Mouse (Mus musculus) neural tube, embryonic 12.5 days (tissue): ENCODE measurements at regions not wholly inside any gene's neighbourhood (a gene's known extent, or its start where the extent isn't known, plus 50 kb on each side); places are given as distances from the start of the nearest gene placed in this dataset.

Source experiments
- ATAC-seq: fragments of 200-750 bp; cut with Nextera tagmentation; 2 replicates; pipeline ENCODE4 v1.8.0; 2017; ENCODE audit warnings: low read depth, mild to moderate bottlenecking, moderate TSS enrichment, moderate library complexity; ENCODE audit not compliant: low FRiP score
- H3K27ac ChIP-seq: fragments of 300-500 bp; sonication (generic); 2 replicates; pipeline ENCODE4 v1.5.1; 2016
- H3K27me3 ChIP-seq: fragments of 300-500 bp; sonication (generic); replicated peaks from 2 replicates; pipeline ENCODE4 v1.6.1; 2016; ENCODE audit warnings: mild to moderate bottlenecking
- H3K36me3 ChIP-seq: fragments of 300-500 bp; sonication (generic); 2 replicates; pipeline ENCODE4 v1.6.1; 2016; ENCODE audit warnings: mild to moderate bottlenecking
- H3K4me1 ChIP-seq: fragments of 300-500 bp; sonication (generic); 2 replicates; pipeline ENCODE4 v1.6.1; 2016
- H3K4me2 ChIP-seq: fragments of 300-500 bp; sonication (generic); replicated peaks from 2 replicates; pipeline ENCODE4 v1.6.1; 2016; ENCODE audit warnings: mild to moderate bottlenecking
- H3K4me3 ChIP-seq: fragments of 300-500 bp; sonication (generic); 2 replicates; pipeline ENCODE4 v1.5.1; 2016
- H3K9ac ChIP-seq: fragments of 300-500 bp; sonication (generic); 2 replicates; pipeline ENCODE4 v1.6.1; 2016; ENCODE audit warnings: mild to moderate bottlenecking
- H3K9me3 ChIP-seq: fragments of 300-500 bp; sonication (generic); 2 replicates; pipeline ENCODE4 v1.6.1; 2016; ENCODE audit warnings: mild to moderate bottlenecking
- WGBS: fragments of 180-500 bp; shearing (Covaris S2); methylation state at CpG from one replicate; pipeline ENCODE4 v1.1.7; 2016; 5-methylcytosine and 5-hydroxymethylcytosine counted together

DNA sequence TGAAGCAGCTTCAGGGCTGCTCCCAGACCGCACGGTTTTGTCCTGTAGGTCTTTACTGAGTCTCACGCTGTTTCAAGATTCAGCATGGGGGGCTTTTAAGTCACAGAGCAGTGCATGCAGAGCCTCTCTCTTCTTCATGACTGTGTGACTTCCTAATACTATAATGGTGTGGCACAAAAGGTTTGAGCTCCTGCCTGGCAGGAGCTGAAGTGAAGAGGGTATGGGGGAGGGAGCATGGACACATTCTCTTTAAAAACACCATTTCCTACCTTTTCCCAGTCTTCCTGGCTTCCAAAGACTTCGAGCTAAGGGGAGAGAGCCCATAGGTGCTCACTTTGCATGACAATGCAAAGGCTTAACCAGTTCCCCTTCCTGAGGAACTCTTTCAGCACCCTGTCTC lies 934.9 kb upstream of the Gm5150 start:
- no peaks in the 10 kb centered on the region for H3K9me3 ChIP-seq
- no peaks in the 10 kb centered on the region; the same call in 1 of the 2 replicates for H3K4me1 ChIP-seq
- 4% methylated on average over 4 of the region's 4 CpGs for WGBS
- peak overlapping the region; percentile 54; the same call in 1 of the 2 replicates for H3K27ac ChIP-seq
- no peak overlapping the region for H3K4me3 ChIP-seq
- H3K36me3 ChIP-seq = no peaks in the 10 kb centered on the region
- H3K9ac ChIP-seq = no peak overlapping the region
- H3K27me3 ChIP-seq = no peaks in the 10 kb centered on the region
- ATAC-seq = no peak
- H3K4me2 ChIP-seq = no peak overlapping the region

DNA sequence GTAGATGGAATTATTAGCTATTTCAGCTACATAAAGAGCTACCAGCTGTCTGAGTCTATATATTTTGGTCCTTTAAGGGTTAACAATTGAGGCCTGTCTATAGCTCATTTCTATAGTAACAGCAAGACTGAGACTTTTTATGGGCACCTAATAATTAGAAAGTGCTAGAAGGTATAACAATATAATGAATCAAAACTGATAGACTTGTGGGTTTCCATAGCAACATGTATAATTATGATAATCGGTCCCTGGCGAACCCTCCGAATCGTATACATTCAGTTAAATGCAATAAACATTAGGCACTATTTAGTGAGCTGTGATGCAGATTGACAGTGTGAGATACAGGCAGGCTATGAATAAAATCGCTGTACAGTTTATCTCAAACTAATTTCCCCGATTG lies 933.3 kb upstream of the Gm5150 start:
- Histone ChIP-seq H3K4me3 (no peak overlapping the region), H3K27me3 (no peaks in the 10 kb centered on the region), H3K4me1 (no peaks in the 10 kb centered on the region; the same call in 1 of the 2 replicates), H3K4me2 (no peak overlapping the region), H3K9me3 (no peaks in the 10 kb centered on the region), H3K27ac (no peak overlapping the region), H3K36me3 (no peaks in the 10 kb centered on the region), H3K9ac (no peak overlapping the region)
- peak; percentile 67 for ATAC-seq
- 56% methylated on average over 6 of the region's 6 CpGs for WGBS

DNA sequence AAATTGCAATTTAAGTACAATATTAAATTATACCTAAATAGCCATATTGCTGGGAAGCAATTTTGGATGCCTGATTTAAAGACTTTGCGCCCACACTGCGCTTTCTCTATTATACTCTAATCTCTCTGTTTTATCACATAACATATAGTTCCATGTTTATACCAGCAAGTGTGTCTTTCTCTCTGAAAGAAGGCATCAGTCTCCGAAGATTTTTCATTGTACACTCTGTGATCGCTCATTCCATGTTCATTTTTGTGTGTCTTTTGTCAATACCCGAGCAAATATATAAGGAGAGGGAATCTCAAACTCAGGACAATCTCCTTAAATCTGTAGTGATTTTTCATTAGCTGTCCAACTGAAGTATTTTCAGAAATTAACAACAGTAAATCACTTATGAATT lies 932.9 kb upstream of the Gm5150 start:
- peak overlapping the region; percentile 31; the same call in 1 of the 2 replicates for H3K4me2 ChIP-seq
- 79% methylated on average over 5 of the region's 5 CpGs for WGBS
- no peak overlapping the region for H3K9ac ChIP-seq
- no peaks in the 10 kb centered on the region for H3K9me3 ChIP-seq
- H3K27ac ChIP-seq = peak overlapping the region; percentile 68; the same call in 1 of the 2 replicates
- no peaks in the 10 kb centered on the region; the same call in 1 of the 2 replicates for H3K4me1 ChIP-seq
- no peaks in the 10 kb centered on the region for H3K27me3 ChIP-seq
- no peak overlapping the region for H3K4me3 ChIP-seq
- ATAC-seq = peak; percentile 30; the same call in 1 of the 2 replicates
- H3K36me3 ChIP-seq = no peaks in the 10 kb centered on the region

DNA sequence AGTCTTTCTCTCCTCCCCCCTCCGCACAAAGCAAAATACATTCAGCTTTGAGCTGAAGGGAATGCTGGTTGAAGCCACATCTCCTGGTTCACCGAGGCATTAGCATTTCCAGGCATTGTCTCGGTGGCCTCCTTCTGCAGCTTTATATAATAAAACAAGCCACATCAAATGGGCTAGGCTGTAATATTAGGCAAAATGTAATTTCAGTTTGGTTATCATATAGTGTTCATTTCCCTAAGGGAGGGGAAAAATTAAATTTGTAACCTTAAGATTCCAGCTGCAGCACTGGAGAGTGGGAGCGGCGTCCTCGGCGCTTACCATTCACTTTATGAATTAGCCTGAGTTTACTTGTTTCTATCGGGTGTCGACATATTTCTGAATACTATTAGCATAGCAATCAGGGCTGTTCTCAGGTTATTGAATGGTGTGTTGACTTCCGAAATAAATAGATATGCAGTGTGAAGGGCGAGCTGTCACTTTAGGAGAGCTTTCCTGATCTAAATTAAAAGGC lies 932.3 kb upstream of the Gm5150 start:
- peak overlapping the region; percentile 68 for H3K27ac ChIP-seq
- H3K4me2 ChIP-seq = peak overlapping the region; percentile 31
- no peaks in the 10 kb centered on the region for H3K27me3 ChIP-seq
- no peaks in the 10 kb centered on the region; the same call in 1 of the 2 replicates for H3K4me1 ChIP-seq
- no peaks in the 10 kb centered on the region for H3K36me3 ChIP-seq
- H3K9me3 ChIP-seq = no peaks in the 10 kb centered on the region
- WGBS = 40% methylated on average over 11 of the region's 11 CpGs
- ATAC-seq = peak; percentile 54
- H3K4me3 ChIP-seq = no peak overlapping the region
- no peak overlapping the region for H3K9ac ChIP-seq

DNA sequence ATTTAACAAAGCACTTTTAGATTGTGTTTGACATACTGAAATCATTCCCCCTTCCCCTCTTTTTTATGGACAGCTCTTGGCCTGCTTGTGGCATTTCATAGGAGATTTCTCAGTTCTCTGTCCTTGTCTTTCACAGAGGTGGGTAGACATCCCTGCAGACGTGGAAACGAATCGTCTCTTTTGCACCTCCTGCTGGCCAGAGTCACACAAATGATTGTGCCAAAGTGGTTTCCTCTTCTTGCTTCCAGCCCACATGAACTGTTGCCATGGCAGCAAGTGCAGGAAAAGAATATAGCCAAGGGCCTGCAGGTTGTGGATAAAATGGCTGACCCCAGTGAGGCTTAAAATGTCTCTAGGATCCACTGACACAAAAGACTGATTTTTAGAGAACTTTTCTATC lies 924.1 kb upstream of the Gm5150 start:
- Histone ChIP-seq H3K36me3 (no peaks in the 10 kb centered on the region), H3K9ac (no peak overlapping the region), H3K4me3 (no peak overlapping the region), H3K9me3 (no peaks in the 10 kb centered on the region), H3K4me2 (no peak overlapping the region), H3K27ac (no peak overlapping the region), H3K4me1 (no peaks in the 10 kb centered on the region), H3K27me3 (no peaks in the 10 kb centered on the region)
- ATAC-seq = peak; percentile 44; the same call in 1 of the 2 replicates
- WGBS = 36% methylated on average over 3 of the region's 3 CpGs

DNA sequence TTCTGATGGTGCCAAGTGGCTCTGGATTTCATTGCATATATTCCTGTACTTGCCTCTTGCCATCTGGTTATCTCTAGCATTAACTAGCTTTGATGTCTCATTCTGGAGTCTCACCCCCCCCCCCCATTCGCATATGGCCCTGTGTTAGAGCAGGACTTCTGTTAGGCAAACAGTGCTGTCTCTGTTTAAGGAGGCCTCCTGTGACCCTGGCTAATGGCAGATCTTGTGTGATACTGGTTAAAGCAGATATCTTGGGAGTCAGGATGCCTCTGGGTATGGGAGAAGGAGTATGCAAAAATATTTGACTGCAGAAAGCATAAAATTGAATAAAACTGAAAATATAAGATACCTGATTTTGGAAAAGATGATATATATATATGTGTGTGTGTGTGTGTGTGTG lies 923.6 kb upstream of the Gm5150 start:
- 96% methylated on average over 1 of the region's 1 CpGs for WGBS
- no peak overlapping the region for H3K27ac ChIP-seq

DNA sequence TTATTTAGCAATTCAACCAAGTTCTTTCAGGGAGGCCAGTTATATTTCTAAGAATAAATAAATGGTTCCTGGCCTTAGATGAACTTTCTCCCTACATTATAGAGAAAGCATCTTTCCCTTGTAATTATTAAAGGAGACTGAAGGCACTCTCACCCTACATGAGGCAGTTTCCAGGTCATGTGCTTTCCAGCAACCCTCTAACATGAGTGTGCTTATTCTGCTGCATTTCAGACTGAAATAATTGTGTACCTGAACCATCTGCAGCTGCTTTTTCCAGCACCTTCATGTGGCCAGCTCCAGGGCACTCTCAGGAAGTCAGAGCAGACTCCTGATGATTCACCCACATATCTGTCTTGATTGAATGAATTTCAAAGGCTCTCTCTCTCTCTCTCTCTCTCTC lies 917.8 kb upstream of the Gm5150 start:
- no peak overlapping the region for H3K4me2 ChIP-seq
- H3K9ac ChIP-seq = no peak overlapping the region
- no peaks in the 10 kb centered on the region for H3K9me3 ChIP-seq
- no peak for ATAC-seq
- no peak overlapping the region for H3K27ac ChIP-seq
- no peaks in the 10 kb centered on the region for H3K36me3 ChIP-seq
- H3K4me3 ChIP-seq = no peak overlapping the region
- H3K4me1 ChIP-seq = no peaks in the 10 kb centered on the region
- no peaks in the 10 kb centered on the region for H3K27me3 ChIP-seq

More for the DNA sequence above, 923.6 kb upstream of the Gm5150 start:
- H3K4me3 ChIP-seq = no peak overlapping the region
- H3K36me3 ChIP-seq = no peaks in the 10 kb centered on the region
- H3K4me1 ChIP-seq = no peaks in the 10 kb centered on the region
- H3K9ac ChIP-seq = no peak overlapping the region
- H3K9me3 ChIP-seq = no peaks in the 10 kb centered on the region
- H3K4me2 ChIP-seq = no peak overlapping the region
- no peak; the same call in 1 of the 2 replicates for ATAC-seq
- no peaks in the 10 kb centered on the region for H3K27me3 ChIP-seq

DNA sequence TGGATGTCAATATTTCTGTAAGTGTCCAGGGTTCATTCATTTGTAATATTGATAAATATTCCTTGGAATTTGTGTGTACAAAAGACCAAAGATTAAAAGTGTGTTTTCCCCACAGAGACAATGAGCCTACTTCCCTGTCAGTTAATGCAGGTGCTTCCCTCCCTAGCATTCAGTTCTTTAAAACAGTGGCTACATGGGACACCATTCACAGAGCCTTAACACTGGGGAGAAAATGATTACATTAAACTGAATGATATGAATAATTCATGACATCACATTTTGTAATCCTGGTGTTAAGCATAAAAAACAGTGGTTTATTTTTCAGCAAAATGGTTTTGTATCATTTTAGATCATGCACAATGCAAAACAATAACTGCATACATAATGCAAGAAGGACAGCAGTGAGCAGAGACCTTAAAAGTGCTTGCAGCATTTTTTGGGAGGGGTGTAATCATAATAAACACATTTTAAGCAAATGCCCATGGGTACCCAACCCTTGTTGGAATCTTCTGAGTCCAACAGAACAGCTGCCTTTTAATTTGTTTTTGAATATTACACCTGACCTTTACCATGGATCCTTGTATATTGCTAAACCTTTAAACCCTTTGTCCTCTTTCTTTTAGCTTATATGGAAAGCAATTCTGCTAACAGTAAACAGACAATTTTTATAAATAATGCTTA lies 917.1 kb upstream of the Gm5150 start:
- Histone ChIP-seq H3K9me3 (no peaks in the 10 kb centered on the region), H3K27ac (no peak overlapping the region)
- no peak for ATAC-seq

DNA sequence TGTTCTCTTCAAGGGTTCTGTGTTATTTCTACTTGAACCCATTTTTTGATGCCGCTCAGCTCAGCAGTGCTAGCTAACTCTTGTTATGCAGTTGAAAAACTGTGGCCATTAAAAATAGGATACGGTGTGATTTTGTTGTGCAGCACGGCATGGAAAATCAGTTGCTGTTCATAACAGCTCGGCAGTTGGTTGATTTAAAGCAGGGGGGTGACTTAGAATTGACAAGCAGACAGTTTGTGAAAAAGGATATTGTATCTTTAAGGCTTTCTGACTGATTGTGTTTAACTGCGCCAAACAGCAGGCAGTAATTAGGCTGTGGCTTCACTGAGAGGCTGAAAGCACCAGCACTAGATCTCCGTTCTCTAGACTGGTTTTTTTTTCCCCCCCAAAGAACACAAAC lies 915.1 kb upstream of the Gm5150 start:
- no peak overlapping the region for H3K4me3 ChIP-seq
- H3K9ac ChIP-seq = no peak overlapping the region
- H3K9me3 ChIP-seq = no peaks in the 10 kb centered on the region
- 0 out of 2 replicates have a peak overlapping the region, but pooled peaks have one; percentile 2 for H3K4me2 ChIP-seq
- no peaks in the 10 kb centered on the region for H3K36me3 ChIP-seq
- WGBS = 34% methylated on average over 6 of the region's 6 CpGs
- H3K4me1 ChIP-seq = no peaks in the 10 kb centered on the region
- no peak overlapping the region for H3K27ac ChIP-seq
- no peak for ATAC-seq
- H3K27me3 ChIP-seq = no peaks in the 10 kb centered on the region

More for the DNA sequence above, 917.1 kb upstream of the Gm5150 start:
- Histone ChIP-seq H3K4me1 (no peaks in the 10 kb centered on the region), H3K4me2 (no peak overlapping the region), H3K36me3 (no peaks in the 10 kb centered on the region), H3K4me3 (no peak overlapping the region), H3K9ac (no peak overlapping the region), H3K27me3 (no peaks in the 10 kb centered on the region)

DNA sequence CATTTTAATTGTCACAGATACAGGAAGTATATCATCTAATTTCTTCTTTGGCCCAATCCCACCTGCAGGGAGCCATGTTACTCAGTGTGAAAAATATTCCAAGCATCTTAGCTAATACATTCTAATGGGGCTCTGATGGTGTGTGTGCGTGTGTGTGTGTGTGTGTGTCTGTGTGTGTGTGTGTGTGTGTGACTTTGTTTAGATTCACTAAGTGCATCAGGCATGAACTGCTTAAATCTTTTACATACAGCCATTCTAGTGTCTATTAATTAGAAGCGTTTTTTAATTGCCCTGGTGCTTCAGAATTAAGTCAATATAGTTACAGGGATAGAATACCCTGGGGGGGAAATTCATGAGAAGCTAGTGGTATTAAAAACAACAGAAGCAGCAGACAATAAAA lies 912.1 kb upstream of the Gm5150 start:
- Histone ChIP-seq H3K27ac (no peak overlapping the region), H3K4me1 (no peaks in the 10 kb centered on the region), H3K9me3 (no peaks in the 10 kb centered on the region), H3K4me3 (no peak overlapping the region), H3K27me3 (no peaks in the 10 kb centered on the region), H3K4me2 (no peak overlapping the region), H3K9ac (no peak overlapping the region), H3K36me3 (no peaks in the 10 kb centered on the region)
- 78% methylated on average over 2 of the region's 2 CpGs for WGBS
- peak; percentile 76 for ATAC-seq

DNA sequence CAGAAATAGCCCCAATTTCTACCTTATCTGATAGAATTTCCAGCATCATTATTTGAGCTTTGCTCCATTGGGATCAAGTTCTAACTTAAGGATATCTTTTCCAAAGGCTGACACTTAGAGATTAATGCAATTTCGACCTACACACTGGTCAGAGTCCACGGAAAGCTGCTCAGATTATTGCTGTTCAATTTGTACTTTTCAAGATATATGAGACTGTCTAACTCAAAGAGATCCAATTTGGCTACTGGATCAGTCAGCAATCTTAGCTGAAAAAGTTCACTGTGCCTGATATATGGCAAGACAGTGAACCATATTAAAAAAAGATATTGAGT lies 909.8 kb upstream of the Gm5150 start:
- no peak overlapping the region for H3K27ac ChIP-seq
- ATAC-seq = no peak
- no peaks in the 10 kb centered on the region for H3K27me3 ChIP-seq
- 80% methylated on average over 2 of the region's 2 CpGs for WGBS
- no peaks in the 10 kb centered on the region for H3K9me3 ChIP-seq
- H3K9ac ChIP-seq = no peak overlapping the region
- H3K4me2 ChIP-seq = no peak overlapping the region
- H3K4me1 ChIP-seq = no peaks in the 10 kb centered on the region
- no peaks in the 10 kb centered on the region for H3K36me3 ChIP-seq
- no peak overlapping the region for H3K4me3 ChIP-seq

DNA sequence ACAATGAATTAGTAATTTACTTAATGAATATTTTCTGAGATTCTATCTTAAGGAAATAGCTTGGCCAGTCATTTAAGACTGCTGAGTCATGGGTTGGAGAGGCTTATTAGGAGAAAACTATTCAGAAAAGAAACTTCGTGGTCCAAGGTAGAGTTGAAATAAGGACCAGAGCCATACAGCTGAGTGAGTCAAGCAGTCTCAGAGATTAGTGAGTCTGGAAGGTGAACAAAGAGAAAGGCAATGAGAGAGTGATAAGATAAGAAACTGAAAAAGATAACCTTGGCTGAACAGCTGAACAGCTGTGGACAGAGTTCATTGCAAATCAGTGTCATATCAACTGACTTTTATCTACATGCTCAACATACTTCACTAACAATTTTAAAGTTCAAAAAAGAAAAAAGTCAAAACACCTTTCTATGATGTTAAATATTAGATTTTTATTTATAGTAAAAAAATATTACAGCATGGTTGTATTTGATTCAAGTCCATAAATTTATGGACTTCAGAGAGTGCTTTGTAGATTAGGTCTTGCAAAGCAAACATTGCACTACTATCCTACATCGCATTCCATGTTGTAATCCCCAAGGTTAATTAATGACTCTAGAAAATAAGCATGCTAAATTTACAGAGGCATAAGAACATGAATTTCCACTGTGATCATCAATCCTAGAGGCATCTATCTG lies 909.3 kb upstream of the Gm5150 start:
- no peaks in the 10 kb centered on the region for H3K9me3 ChIP-seq
- no peaks in the 10 kb centered on the region for H3K4me1 ChIP-seq
- H3K27ac ChIP-seq = no peak overlapping the region
- H3K4me3 ChIP-seq = no peak overlapping the region
- no peaks in the 10 kb centered on the region for H3K27me3 ChIP-seq
- no peaks in the 10 kb centered on the region for H3K36me3 ChIP-seq
- H3K9ac ChIP-seq = no peak overlapping the region
- no peak for ATAC-seq
- no peak overlapping the region for H3K4me2 ChIP-seq
- WGBS = 81% methylated on average over 2 of the region's 2 CpGs

DNA sequence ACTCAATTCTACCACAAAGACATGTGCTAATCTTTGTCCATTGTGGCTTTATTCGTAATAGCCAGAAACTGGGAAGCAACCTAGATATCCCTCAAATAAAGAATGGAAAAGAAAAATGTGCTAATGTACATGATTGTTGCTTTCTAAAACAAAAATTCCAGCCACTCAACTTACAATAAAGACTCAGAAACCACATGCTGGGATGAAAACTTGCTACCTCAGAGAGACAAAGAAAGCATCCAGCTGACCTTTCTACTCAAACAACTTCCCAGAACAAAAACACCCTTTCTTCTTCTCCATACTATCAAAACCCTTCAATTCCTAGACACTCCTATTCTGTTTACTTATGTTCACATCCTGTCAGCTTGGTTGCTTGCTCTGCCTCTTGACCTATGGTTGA lies 881.9 kb upstream of the Gm5150 start:
- H3K27me3 ChIP-seq = no peaks in the 10 kb centered on the region
- H3K27ac ChIP-seq = no peak overlapping the region
- no peak overlapping the region for H3K4me3 ChIP-seq
- no peaks in the 10 kb centered on the region for H3K9me3 ChIP-seq
- WGBS = 72% methylated on average over 1 of the region's 1 CpGs
- H3K4me1 ChIP-seq = no peaks in the 10 kb centered on the region
- no peak overlapping the region for H3K9ac ChIP-seq
- ATAC-seq = no peak
- H3K4me2 ChIP-seq = no peak overlapping the region
- H3K36me3 ChIP-seq = no peaks in the 10 kb centered on the region
